Mouse (Mus musculus) thymus, adult 2 months (tissue): ENCODE data around the gene Arhgap17. TPM values are rescaled to one million over a fixed set of nuclear protein-coding genes. Genes with fewer than 3 reads are reported as not detected.

Experiments used
- DNase-seq: peaks from one replicate; pipeline ENCODE4 v3.0.0; 2021
- H3K27ac ChIP-seq: fragments of 200-500 bp; 2 replicates; pipeline ENCODE4 v1.5.1; 2012; ENCODE audit warnings: low read length, control low read depth; ENCODE audit not compliant: control insufficient read depth, insufficient read depth
- H3K27me3 ChIP-seq: fragments of 200-500 bp; 2 replicates; pipeline ENCODE4 v1.6.1; 2012; ENCODE audit warnings: mild to moderate bottlenecking, low read length, moderate library complexity, mixed read lengths; ENCODE audit not compliant: control insufficient read depth, insufficient read depth
- H3K36me3 ChIP-seq: fragments of 200-500 bp; 2 replicates; pipeline ENCODE4 v1.6.1; 2012; ENCODE audit warnings: mild to moderate bottlenecking, low read length, moderate library complexity; ENCODE audit not compliant: control insufficient read depth, insufficient read depth
- H3K4me1 ChIP-seq: fragments of 200-500 bp; replicated peaks from 2 replicates; pipeline ENCODE4 v1.6.1; 2012; ENCODE audit warnings: low read length; ENCODE audit not compliant: control insufficient read depth, insufficient read depth
- H3K4me3 ChIP-seq: fragments of 200-500 bp; 2 replicates; pipeline ENCODE4 v1.5.1; 2012; ENCODE audit warnings: mild to moderate bottlenecking, low read length, control low read depth, moderate library complexity; ENCODE audit not compliant: control insufficient read depth, insufficient read depth
- CTCF ChIP-seq: fragments of 200-500 bp; IDR thresholded peaks from 2 replicates; pipeline ENCODE4 v1.5.1; 2012; ENCODE audit warnings: mild to moderate bottlenecking, control low read depth, low read length, moderate library complexity, borderline replicate concordance; ENCODE audit not compliant: control insufficient read depth, poor library complexity, insufficient read depth; ENCODE audit errors: extremely low read depth
- POLR2A ChIP-seq: fragments of 200-500 bp; IDR thresholded peaks from 2 replicates; pipeline ENCODE4 v1.6.1; 2012; ENCODE audit warnings: mild to moderate bottlenecking, low read length, control low read depth, moderate library complexity; ENCODE audit not compliant: control insufficient read depth, poor library complexity, insufficient read depth; ENCODE audit errors: extremely low read depth
- WGBS: fragments of 180-500 bp; shearing (Covaris S2); methylation state at CpG from one replicate; pipeline ENCODE4 v1.1.7; 2018; 5-methylcytosine and 5-hydroxymethylcytosine counted together
- polyA plus RNA-seq: library from polyadenylated mRNA; depleted of rRNA; stranded (reverse); fragments of >200 nt; gene quantifications from 2 replicates; pipeline ENCODE4 v1.2.3, GENCODE M21; 2012

Gene Arhgap17
- polyA plus RNA-seq, 1 experiment: 32.2 TPM

DNA sequence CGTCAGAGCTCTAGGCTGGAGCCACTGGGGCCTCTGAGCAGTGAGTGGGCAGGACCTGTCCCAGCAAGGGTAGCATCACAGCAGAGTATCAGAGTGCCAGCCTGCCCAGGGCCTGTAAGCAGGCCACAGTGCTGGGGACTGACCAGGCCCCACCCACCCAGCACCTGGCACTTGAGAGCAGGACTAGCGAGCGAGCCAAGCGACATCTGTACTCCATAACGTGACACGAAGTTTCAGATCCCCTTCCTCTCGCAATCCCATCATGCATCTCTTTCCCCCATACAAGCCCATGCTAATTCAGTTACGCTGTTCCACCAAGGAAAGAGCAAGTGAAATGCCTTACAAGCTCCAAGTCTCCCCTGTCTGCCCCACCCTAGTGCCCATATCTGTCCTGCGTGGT lies 39.2 kb downstream of the Arhgap17 start:
- DNase-seq: no peak
- 92% methylated on average over 9 of the region's 9 CpGs for WGBS

GRCm38 (mm10) chr7:123327909-123328308 lies 41.8 kb downstream of the Arhgap17 start:
- no peaks in the 10 kb centered on the region; the same call in 1 of the 2 replicates for H3K36me3 ChIP-seq
- TF ChIP-seq POLR2A (no peak), CTCF (no peak)
- DNase-seq: no peak
- H3K27ac ChIP-seq: no peak overlapping the region
- 97% methylated on average over 4 of the region's 4 CpGs for WGBS
- H3K4me1 ChIP-seq: no peaks in the 10 kb centered on the region
- H3K4me3 ChIP-seq: no peak overlapping the region
- H3K27me3 ChIP-seq: no peaks in the 10 kb centered on the region

More for the DNA sequence above, 39.2 kb downstream of the Arhgap17 start:
- Histone ChIP-seq H3K4me1 (no peaks in the 10 kb centered on the region), H3K27ac (no peak overlapping the region), H3K36me3 (no peaks in the 10 kb centered on the region; the same call in 1 of the 2 replicates), H3K27me3 (no peaks in the 10 kb centered on the region), H3K4me3 (no peak overlapping the region)
- no peak for TF ChIP-seq CTCF
- no peak for TF ChIP-seq POLR2A

DNA sequence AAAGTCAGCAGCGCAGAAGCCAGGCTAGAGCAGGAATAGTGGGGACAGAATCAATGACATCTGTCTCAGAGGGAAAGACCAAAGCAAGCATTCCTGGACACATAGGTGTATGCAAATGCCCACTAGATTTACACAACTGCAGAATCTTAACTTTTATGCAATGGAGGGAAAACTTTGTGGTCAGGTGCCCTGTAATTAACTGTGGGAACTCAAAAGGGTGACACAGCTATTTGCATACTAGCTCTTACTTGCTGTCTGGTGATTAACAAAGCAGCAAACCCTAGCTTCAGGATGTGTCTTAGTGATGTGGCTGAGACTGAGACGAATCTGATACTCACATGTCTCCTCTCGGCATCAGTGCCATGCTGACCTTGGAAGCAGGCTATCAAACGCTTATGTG lies 42.8 kb downstream of the Arhgap17 start:
- no peak for DNase-seq
- 89% methylated on average over 4 of the region's 4 CpGs for WGBS
- Histone ChIP-seq H3K27me3 (no peaks in the 10 kb centered on the region; the same call in 1 of the 2 replicates), H3K4me3 (no peak overlapping the region), H3K36me3 (no peaks in the 10 kb centered on the region; the same call in 1 of the 2 replicates), H3K27ac (no peak overlapping the region), H3K4me1 (peaks cover 5% of the 10 kb centered on the region)
- TF ChIP-seq CTCF (no peak), POLR2A (no peak)

- no peak for DNase-seq
- Histone ChIP-seq H3K36me3 (peaks cover 3% of the 10 kb centered on the region), H3K4me1 (peaks cover 5% of the 10 kb centered on the region), H3K27ac (no peak overlapping the region), H3K27me3 (no peaks in the 10 kb centered on the region; the same call in 1 of the 2 replicates), H3K4me3 (no peak overlapping the region)
- no peak for TF ChIP-seq CTCF
- TF ChIP-seq POLR2A: no peak
- 98% methylated on average over 5 of the region's 5 CpGs for WGBS
Observed at GRCm38 (mm10) chr7:123326062-123326461, 43.7 kb downstream of the Arhgap17 start.

GRCm38 (mm10) chr7:123324105-123324504 lies 45.6 kb downstream of the Arhgap17 start:
- no peaks in the 10 kb centered on the region; the same call in 1 of the 2 replicates for H3K27me3 ChIP-seq
- DNase-seq: no peak
- 97% methylated on average over 1 of the region's 1 CpGs for WGBS
- no peak for TF ChIP-seq CTCF
- no peak for TF ChIP-seq POLR2A
- peaks cover 5% of the 10 kb centered on the region for H3K4me1 ChIP-seq
- H3K27ac ChIP-seq: no peak overlapping the region
- H3K4me3 ChIP-seq: no peak overlapping the region
- peaks cover 3% of the 10 kb centered on the region for H3K36me3 ChIP-seq

- DNase-seq: no peak
- Histone ChIP-seq H3K36me3 (peaks cover 7% of the 10 kb centered on the region), H3K27ac (no peak overlapping the region)
Observed at GRCm38 (mm10) chr7:123323388-123323787, 46.3 kb downstream of the Arhgap17 start.

More at GRCm38 (mm10) chr7:123323388-123323787, 46.3 kb downstream of the Arhgap17 start:
- Histone ChIP-seq H3K4me1 (peaks cover 5% of the 10 kb centered on the region), H3K4me3 (no peak overlapping the region), H3K27me3 (no peaks in the 10 kb centered on the region; the same call in 1 of the 2 replicates)
- 98% methylated on average over 2 of the region's 2 CpGs for WGBS
- TF ChIP-seq CTCF: no peak
- no peak for TF ChIP-seq POLR2A
